ENCODE assay signal across 20 mouse cellular contexts in genomic region chr12:51185751-51186150, GRCm38 (mm10).
A peak's percentile ranks its signal among the peaks of the same experiment; 100 is the strongest.
DNase-seq lines count a peak whose midpoint lies in the region; ATAC-seq and TF ChIP-seq lines count a peak whose summit lies in the region.
"Had no signal": no experiment of that assay in that cellular context is flagged by ENCODE, and none has a peak within 500 bp of the region (broad histone marks: within the 10 kb centered on the region; RNA-seq: fewer than 3 reads in every experiment).

No protein-coding gene starts in this region.

- TF ChIP-seq POLR2A in brain, embryonic 14.5 days (IDR thresholded peaks at IDR 0.05; ENCODE audit: borderline replicate concordance, extremely low read depth, insufficient read depth, insufficient read length, poor library complexity, severe bottlenecking): no peak

- DNase-seq in cerebellum, postnatal 14 days: peak; percentile 68 to 71
- no peak for DNase-seq in cerebellum, adult 9-10 months
- DNase-seq in layer of hippocampus, adult 11-12 months (ENCODE audit: low spot score): peak; percentile 22
- DNase-seq in layer of hippocampus, adult 9-10 months (ENCODE audit: low spot score): no peak
- peak; percentile 88 for DNase-seq in brain, embryonic 14.5 days (ENCODE audit: low read depth)
- peak; percentile 37 to 43 for DNase-seq in layer of hippocampus, adult 8-10 months (ENCODE audit: low spot score in 2 of 2)
- DNase-seq in retina, postnatal 1 day: no peak
- DNase-seq: adrenal gland, postnatal 25 days; kidney, adult 8-10 months; kidney, postnatal 36 days; lung, embryonic 14.5 days; thymus, postnatal 14 days had no signal

- H3K27me3 ChIP-seq in intestine, postnatal 0 days (replicated peaks; ENCODE audit: control insufficient read depth, insufficient read depth, low read length): no peaks in the 10 kb centered on the region
- H3K27me3 ChIP-seq: embryonic facial prominence, embryonic 15.5 days; heart, embryonic 15.5 days; stomach, embryonic 15.5 days had no signal

- H3K9ac ChIP-seq in intestine, postnatal 0 days (ENCODE audit: low read depth, low read length): no peak overlapping the region
- H3K9ac ChIP-seq: embryonic facial prominence, embryonic 15.5 days; heart, embryonic 15.5 days; lung, embryonic 14.5 days; midbrain, embryonic 13.5 days; stomach, embryonic 15.5 days had no signal

- H3K4me2 ChIP-seq in intestine, postnatal 0 days (replicated peaks; ENCODE audit: low read depth): no peak overlapping the region
- H3K4me2 ChIP-seq: embryonic facial prominence, embryonic 15.5 days; heart, embryonic 15.5 days; liver, embryonic 11.5 days; lung, embryonic 14.5 days; midbrain, embryonic 13.5 days; stomach, embryonic 15.5 days had no signal

- no peak overlapping the region for H3K4me3 ChIP-seq in intestine, postnatal 0 days (ENCODE audit: low read depth, low read length)
- H3K4me3 ChIP-seq: embryonic facial prominence, embryonic 15.5 days; heart, embryonic 15.5 days; midbrain, embryonic 13.5 days; stomach, embryonic 15.5 days had no signal

- H3K4me1 ChIP-seq in intestine, postnatal 0 days (replicated peaks; ENCODE audit: control insufficient read depth, insufficient read depth, low read length): no peaks in the 10 kb centered on the region
- H3K4me1 ChIP-seq: embryonic facial prominence, embryonic 15.5 days; heart, embryonic 15.5 days; stomach, embryonic 15.5 days had no signal

- TF ChIP-seq CTCF in brain, embryonic 14.5 days (IDR thresholded peaks at IDR 0.05; ENCODE audit: borderline replicate concordance, extremely low read depth, insufficient read depth, insufficient read length): no peak
- TF ChIP-seq CTCF in intestine, postnatal 0 days (IDR thresholded peaks at IDR 0.05; ENCODE audit: low read depth): no peak

- ATAC-seq in intestine, postnatal 0 days: no peak
- ATAC-seq: activated CD4-positive, CD25-positive, alpha-beta regulatory T cell, adult 4 months; midbrain, embryonic 13.5 days had no signal

- H3K9me3 ChIP-seq in intestine, postnatal 0 days (ENCODE audit: control insufficient read depth): no peaks in the 10 kb centered on the region
- H3K9me3 ChIP-seq: embryonic facial prominence, embryonic 15.5 days; heart, embryonic 15.5 days; stomach, embryonic 15.5 days had no signal

- H3K36me3 ChIP-seq in intestine, postnatal 0 days (ENCODE audit: control insufficient read depth, insufficient read depth): no peaks in the 10 kb centered on the region
- H3K36me3 ChIP-seq: embryonic facial prominence, embryonic 15.5 days; heart, embryonic 15.5 days; midbrain, embryonic 13.5 days; stomach, embryonic 15.5 days had no signal

- WGBS in intestine, postnatal 0 days: 85% methylated on average over 8 of the region's 8 CpGs

- H3K27ac ChIP-seq in intestine, postnatal 0 days (ENCODE audit: low read depth, low read length): no peak overlapping the region
- H3K27ac ChIP-seq: embryonic facial prominence, embryonic 15.5 days; heart, embryonic 15.5 days; macrophage; midbrain, embryonic 13.5 days; stomach, embryonic 15.5 days had no signal

Comparison
In these comparisons a context has a peak if more than half of its experiments do, and no peak if none do; other contexts are left out.
1. DNase-seq: peak in cerebellum, postnatal 14 days (2 of 2), layer of hippocampus, adult 11-12 months (single experiment), brain, embryonic 14.5 days (single experiment) and layer of hippocampus, adult 8-10 months (2 of 2); none in cerebellum, adult 9-10 months (single experiment), layer of hippocampus, adult 9-10 months (single experiment) and retina, postnatal 1 day (single experiment).